Mouse (Mus musculus): ENCODE data around the gene Tgfbi. TPM values are rescaled to one million over a fixed set of nuclear protein-coding genes. Genes with fewer than 3 reads are reported as not detected.
A peak's percentile ranks its signal among the peaks of the same experiment; 100 is the strongest.

Tgfbi gene
- polyA plus RNA-seq, 1 experiment from 2014 or later, result 64.4 TPM

DNA sequence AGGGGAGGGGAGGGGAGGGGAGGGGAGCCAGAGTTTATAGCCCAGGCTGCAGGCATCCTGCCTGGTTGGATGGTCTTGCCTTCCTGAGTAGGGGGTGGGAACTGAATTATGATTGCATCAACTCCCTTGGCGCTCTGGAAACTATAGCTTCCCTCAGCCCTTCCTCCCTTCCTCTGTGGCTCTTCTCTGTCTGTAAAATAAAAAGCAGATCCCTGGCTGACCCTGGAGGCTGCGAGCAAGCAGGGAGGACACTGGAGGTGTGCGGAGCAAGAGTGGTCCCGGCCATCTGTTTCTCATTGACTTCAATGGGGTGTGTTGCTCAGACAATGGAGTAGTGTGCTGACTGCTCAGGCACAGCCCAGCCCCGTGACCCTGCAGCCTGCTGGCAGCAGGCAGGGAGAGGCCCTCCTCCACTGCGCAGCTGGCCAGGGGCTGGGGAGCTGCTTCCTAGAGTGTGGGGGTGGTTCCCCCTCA lies 27.3 kb upstream of the Tgfbi start:
- H3K9ac ChIP-seq, result no peak overlapping the region
- peak; percentile 97 for ATAC-seq (ENCODE audit: insufficient number of reproducible peaks, low FRiP score, low TSS enrichment, low read depth)
- WGBS, result 3% methylated on average over 6 of the region's 6 CpGs
- H3K36me3 ChIP-seq, result no peaks in the 10 kb centered on the region
- H3K4me2 ChIP-seq (replicated peaks), result peak overlapping the region; percentile 31
- H3K4me3 ChIP-seq (replicated peaks), result no peak overlapping the region; the same call in 1 of the 2 replicates
- no peaks in the 10 kb centered on the region for H3K9me3 ChIP-seq (replicated peaks)
- H3K4me1 ChIP-seq, result peaks cover 28% of the 10 kb centered on the region
- H3K27ac ChIP-seq (replicated peaks), result peak overlapping the region; percentile 91
- no peaks in the 10 kb centered on the region for H3K27me3 ChIP-seq

DNA sequence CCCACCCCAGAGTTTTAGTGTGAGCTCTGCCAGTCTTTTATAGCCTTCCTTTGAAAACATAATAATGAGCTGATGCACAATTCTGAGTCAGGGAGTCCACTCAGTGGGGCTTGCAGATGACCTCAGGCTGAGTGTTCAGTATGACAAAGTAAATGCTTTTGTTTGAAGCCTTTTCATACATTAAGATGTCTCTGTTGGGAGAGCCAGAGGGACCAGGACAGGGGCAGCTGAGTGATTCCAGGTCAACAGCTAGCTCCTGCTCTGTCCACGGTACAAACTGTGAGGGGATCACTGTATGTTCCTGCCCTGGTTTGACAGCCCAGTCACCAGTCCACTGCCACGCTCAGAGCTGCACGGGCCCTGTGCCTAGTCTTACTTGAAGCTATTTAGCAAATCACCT lies 26.6 kb upstream of the Tgfbi start:
- no peaks in the 10 kb centered on the region for H3K36me3 ChIP-seq
- H3K9me3 ChIP-seq (replicated peaks), result no peaks in the 10 kb centered on the region
- H3K4me2 ChIP-seq (replicated peaks), result no peak overlapping the region
- no peak overlapping the region for H3K9ac ChIP-seq
- WGBS, result 31% methylated on average over 3 of the region's 3 CpGs
- no peak for ATAC-seq (ENCODE audit: insufficient number of reproducible peaks, low FRiP score, low TSS enrichment, low read depth)
- H3K27ac ChIP-seq (replicated peaks), result peak overlapping the region; percentile 48
- no peaks in the 10 kb centered on the region for H3K27me3 ChIP-seq
- H3K4me1 ChIP-seq, result peaks cover 28% of the 10 kb centered on the region
- H3K4me3 ChIP-seq (replicated peaks), result no peak overlapping the region

DNA sequence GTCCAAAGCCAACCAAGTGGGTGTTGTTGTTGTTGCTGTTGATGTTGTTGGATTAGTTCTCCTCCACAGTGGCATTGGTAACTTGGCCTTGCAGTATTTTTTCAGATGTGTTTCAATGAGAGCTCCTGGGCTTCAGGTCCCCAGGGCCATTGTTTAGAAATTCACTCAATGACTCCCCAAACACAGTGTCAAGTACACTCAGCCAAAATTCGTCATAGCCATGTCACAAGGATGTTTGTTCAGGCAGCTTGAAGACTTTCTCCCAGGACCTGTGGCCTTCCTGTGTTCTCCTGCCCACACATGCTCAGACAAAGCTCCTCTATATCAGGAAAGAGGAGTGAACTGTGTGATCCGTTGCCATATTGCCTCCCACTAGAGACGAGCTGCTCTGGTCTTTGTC lies 23.3 kb upstream of the Tgfbi start:
- Histone ChIP-seq H3K36me3 (no peaks in the 10 kb centered on the region), H3K9me3 (replicated peaks) (no peaks in the 10 kb centered on the region), H3K4me2 (replicated peaks) (no peak overlapping the region), H3K4me3 (replicated peaks) (no peak overlapping the region), H3K9ac (no peak overlapping the region), H3K27ac (replicated peaks) (no peak overlapping the region), H3K27me3 (no peaks in the 10 kb centered on the region), H3K4me1 (peaks cover 21% of the 10 kb centered on the region)
- ATAC-seq (ENCODE audit: insufficient number of reproducible peaks, low FRiP score, low TSS enrichment, low read depth), result no peak
- 65% methylated on average over 3 of the region's 3 CpGs for WGBS

DNA sequence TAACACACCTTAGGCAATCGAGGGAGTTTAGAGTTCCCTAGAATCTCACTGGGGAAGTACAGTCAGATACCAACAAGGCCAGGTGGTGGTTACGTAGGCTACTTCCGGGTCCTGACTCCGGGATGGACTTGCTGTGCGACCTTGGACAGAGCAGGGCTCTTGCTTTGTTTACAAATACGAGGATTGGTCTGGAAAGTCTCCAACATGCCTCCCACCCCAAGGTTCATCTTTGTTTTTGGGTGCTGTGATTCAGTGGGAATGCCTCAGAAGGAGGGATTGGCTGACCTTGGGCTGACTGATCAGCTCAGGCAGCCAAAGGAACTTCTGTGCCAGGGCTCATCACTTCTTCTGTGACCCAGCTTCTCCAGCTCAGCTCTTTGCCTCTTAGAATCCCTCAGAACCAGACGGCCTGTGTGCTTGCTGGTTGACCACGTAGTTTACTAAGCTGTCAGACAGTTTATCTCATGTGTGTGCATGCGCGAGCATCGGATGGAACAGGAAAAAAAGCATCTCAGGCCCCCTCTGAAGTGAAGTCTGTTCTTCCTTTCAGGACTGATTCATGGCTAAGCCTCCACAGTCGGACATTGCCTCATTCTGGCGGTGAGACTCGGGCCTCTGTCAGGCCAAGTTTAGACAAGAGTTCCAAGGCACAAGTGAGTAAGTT lies 20.7 kb upstream of the Tgfbi start:
- Histone ChIP-seq H3K9me3 (replicated peaks) (no peaks in the 10 kb centered on the region), H3K27ac (replicated peaks) (no peak overlapping the region), H3K4me1 (peaks cover 6% of the 10 kb centered on the region), H3K27me3 (no peaks in the 10 kb centered on the region), H3K4me2 (replicated peaks) (no peak overlapping the region), H3K9ac (no peak overlapping the region), H3K4me3 (replicated peaks) (no peak overlapping the region), H3K36me3 (no peaks in the 10 kb centered on the region)
- ATAC-seq (ENCODE audit: insufficient number of reproducible peaks, low FRiP score, low TSS enrichment, low read depth), result no peak
- WGBS, result 80% methylated on average over 14 of the region's 14 CpGs

DNA sequence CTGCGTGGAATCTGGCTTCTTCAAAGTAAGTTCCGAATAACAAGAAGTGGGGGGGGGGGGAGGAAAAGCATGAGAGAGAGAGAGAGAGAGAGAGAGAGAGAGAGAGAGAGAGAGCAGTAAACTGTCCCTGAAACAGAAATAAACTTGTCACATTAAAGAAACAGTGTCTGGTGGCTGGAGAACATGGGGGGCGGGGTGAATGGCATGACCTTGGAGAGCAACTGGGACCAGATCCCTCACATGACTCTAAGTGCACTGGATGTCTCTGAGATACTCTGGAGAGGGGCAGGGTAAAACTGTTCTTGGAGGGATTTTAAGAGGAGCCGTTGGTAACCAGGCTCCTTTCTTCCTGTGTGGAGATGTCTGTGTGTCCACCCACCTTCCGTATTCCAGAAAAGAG lies 19.1 kb upstream of the Tgfbi start:
- Histone ChIP-seq H3K4me3 (replicated peaks) (no peak overlapping the region), H3K27ac (replicated peaks) (no peak overlapping the region), H3K4me1 (peaks cover 22% of the 10 kb centered on the region)

DNA sequence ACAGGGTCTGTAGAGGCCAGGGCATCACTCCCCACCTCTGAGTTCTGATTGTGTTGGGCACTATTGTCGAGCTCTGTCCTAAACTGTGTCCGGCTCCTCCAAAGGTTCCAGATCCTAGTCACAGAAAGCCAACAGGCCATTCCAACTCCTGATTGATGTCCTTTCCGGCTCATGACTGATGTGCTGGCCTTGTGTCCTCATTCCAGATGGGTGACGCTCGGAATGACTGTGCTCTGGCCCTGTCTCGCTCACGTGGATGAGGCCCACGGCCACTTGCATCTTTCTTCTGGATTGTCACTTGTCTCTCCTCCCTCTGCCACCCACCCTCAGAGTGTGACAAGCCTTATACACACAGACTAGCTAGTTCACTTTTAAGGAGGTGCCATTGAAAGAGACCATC lies 18.1 kb upstream of the Tgfbi start:
- no peaks in the 10 kb centered on the region for H3K36me3 ChIP-seq
- no peak for ATAC-seq (ENCODE audit: insufficient number of reproducible peaks, low FRiP score, low TSS enrichment, low read depth)
- H3K4me2 ChIP-seq (replicated peaks), result no peak overlapping the region
- H3K4me3 ChIP-seq (replicated peaks), result no peak overlapping the region
- no peak overlapping the region for H3K27ac ChIP-seq (replicated peaks)
- no peak overlapping the region for H3K9ac ChIP-seq
- H3K9me3 ChIP-seq (replicated peaks), result no peaks in the 10 kb centered on the region
- no peaks in the 10 kb centered on the region for H3K27me3 ChIP-seq
- peaks cover 26% of the 10 kb centered on the region for H3K4me1 ChIP-seq
- WGBS, result 93% methylated on average over 8 of the region's 8 CpGs

More for the DNA sequence above, 19.1 kb upstream of the Tgfbi start:
- no peak for ATAC-seq (ENCODE audit: insufficient number of reproducible peaks, low FRiP score, low TSS enrichment, low read depth)
- Histone ChIP-seq H3K9me3 (replicated peaks) (no peaks in the 10 kb centered on the region), H3K4me2 (replicated peaks) (no peak overlapping the region), H3K9ac (no peak overlapping the region), H3K36me3 (no peaks in the 10 kb centered on the region), H3K27me3 (no peaks in the 10 kb centered on the region)
- WGBS, result 79% methylated on average over 5 of the region's 5 CpGs

DNA sequence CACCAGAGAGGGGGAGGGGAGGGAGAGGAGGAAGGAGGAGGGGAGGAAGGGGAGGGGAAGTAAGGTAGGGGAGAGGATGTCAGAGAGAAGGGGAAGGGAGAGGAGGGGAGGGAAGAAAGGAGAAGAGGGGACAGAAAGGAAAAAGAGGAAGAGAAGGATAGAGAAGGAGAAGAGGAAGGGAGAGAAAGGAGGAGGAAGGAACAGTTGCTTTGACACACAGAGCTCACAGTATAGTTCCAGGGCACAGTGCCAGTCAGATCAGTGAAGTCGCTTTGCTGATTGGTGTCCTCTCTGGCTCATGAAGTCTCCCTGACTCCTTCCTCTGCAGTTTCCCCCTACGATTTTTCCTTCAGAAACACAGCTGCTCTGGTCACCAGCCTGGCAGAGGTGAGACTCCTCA lies 17.4 kb upstream of the Tgfbi start:
- no peak overlapping the region for H3K4me2 ChIP-seq (replicated peaks)

DNA sequence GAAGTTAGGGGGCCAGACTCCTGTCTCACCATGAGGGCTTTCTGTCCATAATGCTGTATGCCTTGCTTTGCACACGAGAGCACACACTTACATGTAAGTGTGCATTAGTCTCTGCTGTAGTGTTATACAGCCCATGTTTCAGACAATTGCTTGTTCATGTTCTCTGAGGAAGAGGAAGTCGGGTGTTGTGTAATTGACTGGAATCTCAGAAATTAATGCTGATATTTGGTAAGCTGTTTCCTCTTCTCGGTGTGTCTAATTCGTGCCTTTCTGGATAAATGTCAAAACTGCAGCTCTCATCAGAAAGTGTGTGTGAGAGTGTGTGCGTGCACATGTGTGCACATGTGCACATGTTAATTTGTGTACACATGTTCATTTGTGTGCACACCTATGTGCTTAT lies 16.1 kb upstream of the Tgfbi start:
- Histone ChIP-seq H3K9ac (no peak overlapping the region), H3K4me2 (replicated peaks) (no peak overlapping the region), H3K27me3 (no peaks in the 10 kb centered on the region), H3K9me3 (replicated peaks) (no peaks in the 10 kb centered on the region), H3K27ac (replicated peaks) (peak overlapping the region; percentile 28; the same call in 1 of the 2 replicates), H3K4me3 (replicated peaks) (no peak overlapping the region), H3K36me3 (no peaks in the 10 kb centered on the region), H3K4me1 (peaks cover 45% of the 10 kb centered on the region)
- no peak for ATAC-seq (ENCODE audit: insufficient number of reproducible peaks, low FRiP score, low TSS enrichment, low read depth)
- 62% methylated on average over 5 of the region's 5 CpGs for WGBS

More for the DNA sequence above, 17.4 kb upstream of the Tgfbi start:
- 42% methylated on average over 2 of the region's 2 CpGs for WGBS
- Histone ChIP-seq H3K4me1 (peaks cover 33% of the 10 kb centered on the region), H3K9me3 (replicated peaks) (no peaks in the 10 kb centered on the region), H3K27ac (replicated peaks) (no peak overlapping the region), H3K27me3 (no peaks in the 10 kb centered on the region), H3K36me3 (no peaks in the 10 kb centered on the region), H3K4me3 (replicated peaks) (no peak overlapping the region), H3K9ac (no peak overlapping the region)
- no peak for ATAC-seq (ENCODE audit: insufficient number of reproducible peaks, low FRiP score, low TSS enrichment, low read depth)

DNA sequence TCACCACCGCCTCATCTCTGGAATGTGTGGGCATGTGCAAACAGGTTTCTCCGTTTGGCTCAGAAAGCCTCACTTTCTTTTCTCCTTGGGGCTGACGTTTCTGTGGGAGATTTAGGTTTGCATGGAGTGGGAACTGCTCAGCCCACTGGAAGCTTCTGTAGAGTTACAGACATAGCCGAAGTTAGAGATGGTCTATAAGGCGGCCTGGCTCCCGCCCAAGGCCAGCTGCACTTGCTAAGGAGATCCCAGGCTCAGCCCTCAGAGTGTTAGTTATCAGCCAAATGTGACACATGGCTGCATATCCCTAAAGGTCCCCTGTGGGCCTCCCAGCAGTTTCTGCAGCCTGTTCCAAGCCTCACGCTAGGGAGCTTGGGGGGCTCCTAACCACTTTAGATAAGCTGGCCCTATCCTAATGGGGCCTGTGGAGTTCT lies 15.3 kb upstream of the Tgfbi start:
- Histone ChIP-seq H3K36me3 (no peaks in the 10 kb centered on the region), H3K27me3 (no peaks in the 10 kb centered on the region), H3K27ac (replicated peaks) (peak overlapping the region; percentile 65; the same call in 1 of the 2 replicates), H3K9me3 (replicated peaks) (no peaks in the 10 kb centered on the region), H3K4me3 (replicated peaks) (no peak overlapping the region), H3K4me2 (replicated peaks) (no peak overlapping the region), H3K9ac (no peak overlapping the region), H3K4me1 (peaks cover 46% of the 10 kb centered on the region)
- ATAC-seq (ENCODE audit: insufficient number of reproducible peaks, low FRiP score, low TSS enrichment, low read depth), result no peak; the same call in 1 of the 2 replicates
- WGBS, result 42% methylated on average over 7 of the region's 7 CpGs

DNA sequence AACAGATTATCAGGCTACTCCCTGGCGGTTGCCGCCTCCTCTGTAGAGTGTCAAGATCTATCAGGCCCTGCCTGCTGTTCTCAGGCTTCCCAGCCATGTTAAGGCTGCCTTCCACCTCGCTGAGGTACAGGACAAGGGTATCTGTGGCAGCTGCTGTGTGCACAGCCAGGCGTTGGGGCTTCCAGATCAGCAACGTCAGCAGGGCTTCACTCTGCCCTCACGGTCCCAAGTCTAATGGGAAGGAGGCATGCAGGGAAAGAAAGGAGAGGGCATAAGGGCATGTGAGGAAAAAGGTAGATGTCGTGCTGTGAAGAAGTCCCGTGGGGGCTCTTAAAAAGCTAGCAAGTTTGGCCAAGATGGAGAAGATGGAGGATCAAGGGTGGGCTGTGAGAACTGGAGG lies 14.1 kb upstream of the Tgfbi start:
- WGBS, result 85% methylated on average over 8 of the region's 8 CpGs
- Histone ChIP-seq H3K4me2 (replicated peaks) (no peak overlapping the region), H3K36me3 (no peaks in the 10 kb centered on the region), H3K4me1 (peaks cover 53% of the 10 kb centered on the region), H3K9ac (no peak overlapping the region), H3K4me3 (replicated peaks) (no peak overlapping the region), H3K27ac (replicated peaks) (no peak overlapping the region), H3K27me3 (no peaks in the 10 kb centered on the region), H3K9me3 (replicated peaks) (no peaks in the 10 kb centered on the region)
- no peak for ATAC-seq (ENCODE audit: insufficient number of reproducible peaks, low FRiP score, low TSS enrichment, low read depth)

DNA sequence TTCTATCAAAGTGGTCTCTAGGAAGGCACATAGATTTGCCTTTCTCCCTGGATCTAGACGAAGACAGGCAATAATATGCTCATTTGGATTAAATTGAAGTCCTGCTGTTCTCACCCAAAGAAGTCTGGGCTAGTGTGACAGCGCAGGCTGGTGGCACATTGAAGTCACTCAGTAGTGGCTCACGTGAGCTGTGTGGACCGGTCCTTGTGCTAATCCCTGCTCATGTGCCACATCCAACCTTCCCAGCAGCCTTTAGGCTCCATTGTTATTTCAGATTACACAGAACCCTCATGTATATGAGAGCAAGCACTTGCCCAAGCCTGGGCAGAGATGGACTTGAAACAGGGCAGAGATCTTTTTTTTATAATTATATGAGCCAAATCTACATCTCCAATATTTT lies 12.0 kb upstream of the Tgfbi start:
- H3K4me2 ChIP-seq (replicated peaks), result no peak overlapping the region
- 76% methylated on average over 4 of the region's 4 CpGs for WGBS
- H3K27ac ChIP-seq (replicated peaks), result peak overlapping the region; percentile 68
- no peaks in the 10 kb centered on the region for H3K27me3 ChIP-seq
- ATAC-seq (ENCODE audit: insufficient number of reproducible peaks, low FRiP score, low TSS enrichment, low read depth), result no peak
- H3K4me1 ChIP-seq, result peaks cover 70% of the 10 kb centered on the region
- H3K4me3 ChIP-seq (replicated peaks), result no peak overlapping the region
- H3K36me3 ChIP-seq, result no peaks in the 10 kb centered on the region
- no peaks in the 10 kb centered on the region for H3K9me3 ChIP-seq (replicated peaks)
- H3K9ac ChIP-seq, result no peak overlapping the region
